Mouse (Mus musculus): ENCODE measurements around the gene Ttc7b.

DNA sequence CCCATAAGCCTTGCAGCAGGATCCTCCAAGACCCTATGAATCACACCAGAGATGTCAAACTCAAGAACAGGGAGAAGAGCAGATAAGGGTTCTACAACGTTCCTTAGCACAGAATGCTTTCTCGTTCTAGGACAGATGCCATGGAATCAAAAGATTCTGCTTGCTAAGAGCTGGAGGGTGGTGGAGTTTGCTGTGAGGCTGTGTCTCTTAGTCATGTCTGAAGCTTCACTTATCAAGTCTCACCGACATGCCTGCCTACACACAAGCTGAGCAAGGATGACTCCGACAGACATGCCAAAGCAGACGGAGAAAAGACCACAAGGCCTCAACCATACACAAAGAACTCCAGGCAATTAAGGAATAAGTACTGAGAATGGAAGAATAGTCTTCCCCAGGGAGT lies 27.4 kb downstream of the Ttc7b start:
- TF ChIP-seq CTCF (IDR thresholded peaks at IDR 0.05; ENCODE audit: control insufficient read depth, insufficient read depth, insufficient replicate concordance, low read depth, low read length): no peak
- no peak for TF ChIP-seq POLR2A (IDR thresholded peaks at IDR 0.05; ENCODE audit: control insufficient read depth, low read depth, low read length)
